Mouse (Mus musculus) G1E-ER4 (cell line): ENCODE results near the gene Cmtm1. TPM values are rescaled to one million over a fixed set of nuclear protein-coding genes. Genes with fewer than 3 reads are reported as not detected.
"Not testable (repeated sequence)": the region's sequence is repeated elsewhere in the genome, so short reads cannot be mapped to it uniquely, and the experiment has no call there.

Experiments used
- GATA1 ChIP-seq: IDR thresholded peaks from one replicate; pipeline ENCODE4 v1.8.0; 2012; ENCODE audit warnings: low read length, inconsistent platforms
- polyA plus RNA-seq: library from polyadenylated mRNA; stranded (reverse); fragments of >175 nt; gene quantifications from 2 replicates; pipeline ENCODE4 v1.2.3, GENCODE M21; 2012

Cmtm1 gene
- polyA plus RNA-seq, 1 experiment, result not detected

- TF ChIP-seq GATA1, result no peak
Measured at GRCm38 (mm10) chr8:104334196-104334595, 24.3 kb upstream of the Cmtm1 start.

GRCm38 (mm10) chr8:104333786-104334185, 23.8 kb upstream of the Cmtm1 start:
- no peak for TF ChIP-seq GATA1

DNA sequence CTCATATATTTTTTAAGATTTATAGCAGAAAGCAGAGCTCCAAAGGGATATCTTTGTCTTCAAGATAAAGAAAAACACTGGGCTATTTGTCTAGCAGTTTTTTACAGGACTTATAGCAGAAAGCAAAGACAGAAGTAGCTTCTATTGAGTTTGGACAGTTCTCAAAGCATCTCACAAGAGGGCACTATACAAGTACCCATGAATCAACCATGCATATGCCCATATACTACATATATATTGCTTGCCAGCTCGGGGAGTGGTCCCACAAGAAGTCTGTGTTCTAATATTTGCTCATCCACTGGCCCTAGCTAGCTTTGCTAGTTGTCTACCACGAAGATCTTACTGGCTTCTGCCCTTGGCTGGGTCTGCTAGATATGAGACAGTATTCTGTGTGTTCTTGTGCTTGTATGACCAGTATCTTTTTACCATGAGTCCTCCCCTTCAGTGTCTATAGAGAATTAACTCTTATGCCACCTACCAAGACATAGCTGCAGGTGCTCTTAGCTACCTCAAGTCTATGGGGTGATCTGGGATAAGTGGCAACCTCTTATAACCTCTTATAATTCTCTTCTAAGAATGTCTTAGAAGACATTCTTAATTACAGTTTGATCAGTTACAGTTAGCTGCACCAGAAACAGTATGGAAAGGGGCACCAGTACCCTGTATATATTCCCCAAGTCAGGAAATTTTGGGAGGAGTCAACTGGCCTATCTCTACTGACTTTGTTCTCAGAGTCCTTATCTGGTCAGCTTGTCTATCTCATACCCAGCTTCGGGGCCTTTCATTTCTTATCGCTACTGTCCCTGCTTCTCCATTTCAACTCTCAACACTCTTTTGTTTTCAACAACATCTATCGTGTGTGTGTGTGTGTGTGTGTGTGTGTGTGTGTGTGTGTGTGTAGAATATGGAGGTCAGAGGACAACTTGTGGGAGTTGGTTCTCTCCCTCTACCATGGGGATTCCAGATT, 23.0 kb upstream of the Cmtm1 start:
- TF ChIP-seq GATA1, result no peak

GRCm38 (mm10) chr8:104321930-104322329, 12.0 kb upstream of the Cmtm1 start, which contains the start of gene Cmtm2b:
Gene Cmtm2b, plus strand, starts transcription at chr8:104322230.
- TF ChIP-seq GATA1, result not testable (repeated sequence)

GRCm38 (mm10) chr8:104321267-104321666, 11.3 kb upstream of the Cmtm1 start, which contains the start of gene Gm11020:
Gene Gm11020, plus strand, starts transcription at chr8:104321567.
- not testable (repeated sequence) for TF ChIP-seq GATA1

- TF ChIP-seq GATA1, result no peak
Measured at GRCm38 (mm10) chr8:104313311-104313710, 3.4 kb upstream of the Cmtm1 start.

DNA sequence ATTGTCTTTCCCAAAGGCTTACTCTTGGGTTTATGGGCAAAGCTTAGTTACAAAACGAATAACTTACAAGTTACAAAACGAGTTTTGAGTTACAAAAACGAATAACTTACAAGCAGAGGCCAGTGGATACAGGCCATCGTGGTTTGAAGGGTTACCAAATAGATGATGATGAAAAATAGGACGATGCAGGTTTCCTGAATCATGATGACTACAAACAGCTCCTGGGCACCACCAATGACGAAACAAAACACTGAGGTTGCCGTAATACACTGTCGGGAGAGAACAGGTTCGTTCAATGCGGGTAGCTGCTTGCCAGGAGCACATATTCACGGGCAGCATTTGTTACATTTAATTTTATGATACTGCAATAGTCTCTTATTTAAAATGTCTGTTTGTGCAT, 5.0 kb downstream of the Cmtm1 start:
- no peak for TF ChIP-seq GATA1

DNA sequence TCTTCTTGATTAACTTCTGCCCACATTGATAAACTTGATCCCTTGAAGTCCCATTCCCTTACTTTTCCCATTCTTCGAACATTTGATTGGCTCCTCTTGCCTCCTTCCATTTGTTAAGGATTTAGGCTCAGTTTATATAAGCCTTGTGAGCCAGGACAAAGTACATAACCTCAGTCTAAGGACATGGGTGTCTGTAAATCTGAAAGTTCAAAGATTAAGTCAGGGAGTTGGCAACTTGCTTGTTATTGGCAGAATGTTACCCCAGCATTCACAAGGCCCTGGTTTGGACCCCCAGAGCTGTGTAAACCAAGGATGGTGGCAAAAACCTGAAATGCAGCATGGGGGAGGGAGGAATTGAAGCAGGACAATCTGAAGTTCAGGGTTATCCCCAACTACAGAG, 15.5 kb downstream of the Cmtm1 start:
- no peak for TF ChIP-seq GATA1

DNA sequence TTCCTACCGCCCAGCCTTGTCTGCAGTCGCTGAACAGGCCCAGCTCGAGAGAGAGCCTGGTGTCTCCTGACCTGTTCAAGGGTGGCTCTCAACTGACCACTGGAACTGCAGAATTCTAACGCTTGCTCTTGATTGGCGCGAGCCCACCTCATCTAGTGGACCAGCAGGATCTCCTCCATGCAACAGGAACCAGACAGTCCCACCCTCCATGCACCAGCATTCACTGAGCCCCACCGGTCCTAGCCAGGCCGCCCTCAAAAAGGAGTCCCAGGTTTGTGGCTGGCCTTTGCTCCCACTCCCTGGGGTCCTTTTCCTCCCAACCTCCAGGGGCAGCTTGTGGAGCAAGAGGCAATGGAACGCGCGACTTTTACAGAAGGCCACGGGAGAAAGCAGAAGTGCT, 16.9 kb downstream of the Cmtm1 start, which contains the start of gene Cmtm2a:
Cmtm2a (minus strand) TSS at position 101 of the 400 bp plus-strand sequence.
- TF ChIP-seq GATA1, result not testable (repeated sequence)

DNA sequence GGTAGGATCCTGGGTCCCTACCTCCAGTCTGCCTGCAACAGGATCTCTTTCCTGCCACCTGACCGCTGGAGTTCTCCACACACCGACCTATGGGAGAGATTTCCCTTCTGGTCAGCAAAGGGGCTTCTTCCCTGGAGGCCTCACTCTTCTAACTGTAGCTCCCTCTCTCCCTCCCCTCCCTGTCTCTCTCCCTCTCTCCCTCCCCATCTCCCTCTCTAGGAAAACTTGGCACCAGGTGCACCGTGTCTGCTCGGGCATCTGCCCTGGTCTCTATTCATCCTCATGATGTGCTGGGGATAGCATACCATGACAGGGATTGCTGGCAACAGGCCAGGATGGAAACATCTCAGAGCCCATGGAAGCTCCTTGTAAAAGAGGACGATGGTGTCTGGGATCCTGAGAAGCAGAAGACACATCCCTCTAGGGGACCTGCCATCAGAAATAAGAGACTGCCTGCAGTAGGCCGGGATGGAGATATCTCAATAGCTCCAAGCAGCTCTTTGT, 41.0 kb downstream of the Cmtm1 start:
- TF ChIP-seq GATA1, result no peak

DNA sequence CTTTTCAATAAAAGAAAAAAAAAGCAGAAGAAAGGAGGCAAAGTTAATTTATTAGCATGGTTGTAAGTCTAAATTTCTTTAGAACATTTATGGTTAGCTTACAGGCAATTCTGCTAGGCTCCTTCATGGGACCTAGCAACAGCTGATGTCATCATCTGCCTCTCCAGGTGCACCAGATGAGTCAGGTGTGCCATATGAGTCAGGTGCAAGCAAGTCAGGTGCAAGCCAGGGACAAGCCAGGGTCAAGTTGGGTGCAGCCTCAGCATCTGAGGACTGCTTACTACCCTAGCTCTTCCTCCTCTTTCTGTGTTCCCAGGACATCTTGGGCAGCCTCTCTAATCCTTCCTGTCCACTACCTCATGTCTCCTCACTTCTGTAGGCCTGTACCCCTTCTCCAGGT, 41.6 kb downstream of the Cmtm1 start:
- no peak for TF ChIP-seq GATA1

DNA sequence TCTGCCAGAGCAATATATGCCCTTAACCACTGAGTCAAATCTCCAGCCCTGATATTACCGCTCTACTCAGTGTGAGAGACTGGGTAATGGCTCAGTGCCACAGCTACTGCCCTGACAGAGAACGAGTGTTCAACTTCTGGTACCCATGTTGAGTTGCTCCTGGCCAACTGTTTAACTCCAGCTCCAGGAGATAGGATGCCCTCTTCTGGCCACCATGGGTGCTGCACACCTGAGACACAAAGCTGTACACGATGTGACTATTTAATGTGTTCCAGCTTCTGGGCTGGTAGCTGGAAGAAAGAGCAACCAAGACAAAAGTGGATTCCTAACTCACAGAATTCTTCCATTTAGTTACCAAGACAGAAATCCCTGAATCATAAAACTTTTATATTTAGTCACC, 56.9 kb downstream of the Cmtm1 start:
- no peak for TF ChIP-seq GATA1

DNA sequence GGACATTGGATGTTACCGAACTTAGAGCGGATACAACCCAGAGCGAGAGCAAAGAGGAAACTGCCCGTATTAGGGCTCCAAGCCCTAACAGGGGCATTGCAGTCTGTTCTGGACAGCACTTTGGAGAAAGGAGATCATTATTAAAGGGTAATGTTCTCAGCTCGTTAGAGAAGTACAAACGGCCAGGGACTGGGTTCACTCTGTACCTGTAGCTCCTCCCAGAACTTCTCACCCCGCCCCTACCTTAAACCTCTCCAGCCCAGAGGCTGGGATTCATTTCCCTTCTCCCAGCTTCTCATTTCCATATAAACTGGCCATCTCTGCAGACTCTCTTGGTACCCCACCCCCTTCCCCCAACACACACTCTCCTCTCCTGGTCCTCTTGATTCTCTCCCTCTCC, 58.5 kb downstream of the Cmtm1 start:
- no peak for TF ChIP-seq GATA1

GRCm38 (mm10) chr8:104250439-104251367, 59.2 kb downstream of the Cmtm1 start, which contains the start of gene Cklf:
Gene Cklf, plus strand, starts transcription at chr8:104250861.
- TF ChIP-seq GATA1, result no peak

- TF ChIP-seq GATA1, result no peak
Measured at GRCm38 (mm10) chr8:104249442-104249996, 60.4 kb downstream of the Cmtm1 start.
